Mouse (Mus musculus): Measurements from ENCODE around the gene Sh3bgrl3. TPM values are rescaled to one million over a fixed set of nuclear protein-coding genes. Genes with fewer than 3 reads are reported as not detected.
"Not testable (repeated sequence)": the region's sequence is repeated elsewhere in the genome, so short reads cannot be mapped to it uniquely, and the experiment has no call there.

Sh3bgrl3 gene
- polyA plus RNA-seq, 1 experiment from 2014 or later, result 161 TPM

GRCm38 (mm10) chr4:134157558-134157957, 29.0 kb upstream of the Sh3bgrl3 start:
- ATAC-seq (ENCODE audit: low read depth), result no peak
- WGBS (ENCODE audit: insufficient replicate concordance), result 76% methylated on average over 2 of the region's 2 CpGs
- Histone ChIP-seq H3K9ac (ENCODE audit: low read depth, low read length) (no peak overlapping the region), H3K36me3 (ENCODE audit: control insufficient read depth, insufficient read depth) (peaks cover 8% of the 10 kb centered on the region), H3K27ac (ENCODE audit: low read length) (no peak overlapping the region), H3K4me1 (ENCODE audit: control insufficient read depth, low read depth, low read length) (peaks cover 6% of the 10 kb centered on the region), H3K27me3 (ENCODE audit: control insufficient read depth, insufficient read depth, low read depth, low read length) (no peaks in the 10 kb centered on the region), H3K4me2 (ENCODE audit: low read depth, low read length) (no peak overlapping the region), H3K4me3 (ENCODE audit: low read depth, low read length) (no peak overlapping the region), H3K9me3 (replicated peaks; ENCODE audit: control insufficient read depth, low read length) (no peaks in the 10 kb centered on the region)

DNA sequence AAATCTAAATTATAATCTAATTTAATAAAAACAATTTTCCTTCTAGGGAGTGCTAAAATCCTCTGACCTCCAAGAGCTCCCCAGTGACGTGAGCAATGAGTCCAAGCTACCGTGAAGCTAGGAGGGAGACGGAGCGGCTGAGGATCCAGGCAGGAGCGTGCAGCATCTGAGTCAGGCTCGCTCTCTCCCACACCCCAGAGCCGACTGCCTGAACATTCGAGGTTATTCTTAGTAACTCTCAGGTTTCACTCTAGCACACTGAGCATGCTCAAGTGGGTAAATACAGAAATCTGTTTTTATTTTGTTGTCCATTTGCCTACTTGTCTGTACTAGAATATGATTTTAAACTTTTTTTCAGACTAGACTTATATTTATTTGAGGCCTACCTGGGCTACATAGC, 28.2 kb upstream of the Sh3bgrl3 start:
- peaks cover 6% of the 10 kb centered on the region for H3K4me1 ChIP-seq (ENCODE audit: control insufficient read depth, low read depth, low read length)
- no peak overlapping the region for H3K27ac ChIP-seq (ENCODE audit: low read length)
- no peak for ATAC-seq (ENCODE audit: low read depth)
- peaks cover 9% of the 10 kb centered on the region for H3K36me3 ChIP-seq (ENCODE audit: control insufficient read depth, insufficient read depth)
- H3K4me3 ChIP-seq (ENCODE audit: low read depth, low read length), result no peak overlapping the region
- no peaks in the 10 kb centered on the region for H3K9me3 ChIP-seq (replicated peaks; ENCODE audit: control insufficient read depth, low read length)
- no peak overlapping the region for H3K4me2 ChIP-seq (ENCODE audit: low read depth, low read length)
- no peak overlapping the region for H3K9ac ChIP-seq (ENCODE audit: low read depth, low read length)
- H3K27me3 ChIP-seq (ENCODE audit: control insufficient read depth, insufficient read depth, low read depth, low read length), result no peaks in the 10 kb centered on the region
- 85% methylated on average over 8 of the region's 8 CpGs for WGBS (ENCODE audit: insufficient replicate concordance)

- H3K27me3 ChIP-seq (ENCODE audit: control insufficient read depth, insufficient read depth, low read depth, low read length), result no peaks in the 10 kb centered on the region
- peaks cover 11% of the 10 kb centered on the region for H3K36me3 ChIP-seq (ENCODE audit: control insufficient read depth, insufficient read depth)
- H3K4me1 ChIP-seq (ENCODE audit: control insufficient read depth, low read depth, low read length), result peaks cover 6% of the 10 kb centered on the region
- 80% methylated on average over 10 of the region's 10 CpGs for whole genome bisulfite sequencing (ENCODE audit: insufficient replicate concordance)
- H3K4me2 ChIP-seq (ENCODE audit: low read depth, low read length), result no peak overlapping the region
- H3K27ac ChIP-seq (ENCODE audit: low read length), result no peak overlapping the region
- no peaks in the 10 kb centered on the region for H3K9me3 ChIP-seq (replicated peaks; ENCODE audit: control insufficient read depth, low read length)
- no peak for ATAC-seq (ENCODE audit: low read depth)
- no peak overlapping the region for H3K4me3 ChIP-seq (ENCODE audit: low read depth, low read length)
- H3K9ac ChIP-seq (ENCODE audit: low read depth, low read length), result no peak overlapping the region
Measured at GRCm38 (mm10) chr4:134155961-134156465, 27.4 kb upstream of the Sh3bgrl3 start.

- H3K9ac ChIP-seq (ENCODE audit: low read depth, low read length), result no peak overlapping the region
- no peak overlapping the region for H3K27ac ChIP-seq (ENCODE audit: low read length)
- no peak overlapping the region for H3K4me3 ChIP-seq (ENCODE audit: low read depth, low read length)
- ATAC-seq (ENCODE audit: low read depth), result no peak
- H3K9me3 ChIP-seq (replicated peaks; ENCODE audit: control insufficient read depth, low read length), result no peaks in the 10 kb centered on the region
- H3K4me1 ChIP-seq (ENCODE audit: control insufficient read depth, low read depth, low read length), result peaks cover 6% of the 10 kb centered on the region
- peaks cover 11% of the 10 kb centered on the region for H3K36me3 ChIP-seq (ENCODE audit: control insufficient read depth, insufficient read depth)
- no peak overlapping the region for H3K4me2 ChIP-seq (ENCODE audit: low read depth, low read length)
- WGBS (ENCODE audit: insufficient replicate concordance), result 79% methylated on average over 6 of the region's 6 CpGs
- no peaks in the 10 kb centered on the region for H3K27me3 ChIP-seq (ENCODE audit: control insufficient read depth, insufficient read depth, low read depth, low read length)
Measured at GRCm38 (mm10) chr4:134155531-134155930, 26.9 kb upstream of the Sh3bgrl3 start.

DNA sequence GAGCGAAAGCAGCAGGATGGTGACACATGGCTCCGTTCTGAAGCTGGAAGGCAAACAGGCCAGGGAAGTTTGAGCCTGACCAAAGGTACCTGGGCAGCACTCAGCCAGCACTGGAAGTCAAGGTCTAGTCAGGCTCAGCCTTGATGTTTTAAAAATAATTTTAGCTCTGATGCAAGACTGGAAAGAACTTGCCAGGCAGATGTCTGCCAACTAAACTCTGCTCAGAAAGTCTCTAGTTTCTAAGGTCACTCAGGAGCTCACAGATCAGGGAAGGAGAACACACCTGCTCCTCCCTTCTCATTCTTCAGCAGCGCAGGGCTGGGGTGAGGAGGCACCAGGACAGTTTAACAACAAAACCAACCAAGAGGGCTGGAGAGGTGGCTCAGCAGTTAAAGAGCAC, 25.8 kb upstream of the Sh3bgrl3 start:
- WGBS (ENCODE audit: insufficient replicate concordance), result 90% methylated on average over 3 of the region's 3 CpGs
- Histone ChIP-seq H3K4me2 (ENCODE audit: low read depth, low read length) (no peak overlapping the region), H3K36me3 (ENCODE audit: control insufficient read depth, insufficient read depth) (peaks cover 14% of the 10 kb centered on the region), H3K9ac (ENCODE audit: low read depth, low read length) (no peak overlapping the region), H3K27ac (ENCODE audit: low read length) (no peak overlapping the region), H3K27me3 (ENCODE audit: control insufficient read depth, insufficient read depth, low read depth, low read length) (no peaks in the 10 kb centered on the region), H3K9me3 (replicated peaks; ENCODE audit: control insufficient read depth, low read length) (no peaks in the 10 kb centered on the region), H3K4me3 (ENCODE audit: low read depth, low read length) (no peak overlapping the region), H3K4me1 (ENCODE audit: control insufficient read depth, low read depth, low read length) (peaks cover 6% of the 10 kb centered on the region)
- ATAC-seq (ENCODE audit: low read depth), result no peak

DNA sequence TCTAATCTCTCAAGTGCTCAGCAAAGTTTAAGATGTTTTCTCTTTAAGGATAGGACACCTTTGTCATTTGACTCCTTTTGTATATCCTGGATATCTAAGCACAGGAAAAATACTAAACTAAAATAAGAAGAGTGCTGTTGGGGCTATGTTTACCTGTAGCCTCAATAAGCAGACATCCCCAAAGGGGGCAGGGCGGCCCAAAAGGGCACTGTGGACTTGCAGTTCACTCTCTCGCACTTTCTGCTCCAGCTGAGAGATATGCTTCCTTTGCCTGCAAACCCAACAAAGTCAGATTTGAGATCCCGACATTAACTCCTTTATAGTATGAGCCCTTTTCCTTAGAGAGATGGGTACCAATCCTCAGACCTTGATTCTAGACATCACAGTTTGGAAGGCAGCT, 25.1 kb upstream of the Sh3bgrl3 start:
- ATAC-seq (ENCODE audit: low read depth), result no peak

DNA sequence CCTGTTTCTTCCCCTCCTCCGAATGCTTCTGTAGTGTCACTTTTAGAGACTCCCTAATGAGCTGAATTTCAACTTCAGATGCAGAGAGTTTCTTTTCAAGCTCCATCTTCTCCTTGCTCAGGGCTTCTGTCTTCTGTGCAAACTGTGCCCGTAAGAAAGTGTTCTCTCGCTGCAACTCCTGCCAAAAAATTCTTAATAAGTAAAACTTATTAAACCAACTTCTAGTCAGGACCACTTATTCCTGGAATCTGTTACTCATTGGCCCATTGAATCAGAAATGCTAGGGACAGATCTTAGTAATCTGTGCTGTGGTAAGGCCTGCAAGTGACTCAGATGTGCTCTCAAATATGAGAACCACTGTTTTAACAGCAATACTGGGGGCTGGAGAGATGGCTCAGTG, 23.5 kb upstream of the Sh3bgrl3 start:
- H3K9me3 ChIP-seq (replicated peaks; ENCODE audit: control insufficient read depth, low read length), result no peaks in the 10 kb centered on the region
- H3K36me3 ChIP-seq (ENCODE audit: control insufficient read depth, insufficient read depth), result peaks cover 23% of the 10 kb centered on the region
- no peak for ATAC-seq (ENCODE audit: low read depth)
- H3K27me3 ChIP-seq (ENCODE audit: control insufficient read depth, insufficient read depth, low read depth, low read length), result no peaks in the 10 kb centered on the region
- H3K9ac ChIP-seq (ENCODE audit: low read depth, low read length), result no peak overlapping the region
- H3K4me1 ChIP-seq (ENCODE audit: control insufficient read depth, low read depth, low read length), result no peaks in the 10 kb centered on the region
- no peak overlapping the region for H3K27ac ChIP-seq (ENCODE audit: low read length)
- no peak overlapping the region for H3K4me3 ChIP-seq (ENCODE audit: low read depth, low read length)
- 87% methylated on average over 3 of the region's 3 CpGs for WGBS (ENCODE audit: insufficient replicate concordance)
- no peak overlapping the region for H3K4me2 ChIP-seq (ENCODE audit: low read depth, low read length)

More for the DNA sequence above, 25.1 kb upstream of the Sh3bgrl3 start:
- H3K9ac ChIP-seq (ENCODE audit: low read depth, low read length), result no peak overlapping the region
- no peaks in the 10 kb centered on the region; the same call in 1 of the 2 replicates for H3K4me1 ChIP-seq (ENCODE audit: control insufficient read depth, low read depth, low read length)
- peaks cover 14% of the 10 kb centered on the region for H3K36me3 ChIP-seq (ENCODE audit: control insufficient read depth, insufficient read depth)
- H3K4me2 ChIP-seq (ENCODE audit: low read depth, low read length), result no peak overlapping the region
- H3K9me3 ChIP-seq (replicated peaks; ENCODE audit: control insufficient read depth, low read length), result no peaks in the 10 kb centered on the region
- H3K27ac ChIP-seq (ENCODE audit: low read length), result no peak overlapping the region
- WGBS (ENCODE audit: insufficient replicate concordance), result 83% methylated on average over 3 of the region's 3 CpGs
- H3K27me3 ChIP-seq (ENCODE audit: control insufficient read depth, insufficient read depth, low read depth, low read length), result no peaks in the 10 kb centered on the region
- no peak overlapping the region for H3K4me3 ChIP-seq (ENCODE audit: low read depth, low read length)

DNA sequence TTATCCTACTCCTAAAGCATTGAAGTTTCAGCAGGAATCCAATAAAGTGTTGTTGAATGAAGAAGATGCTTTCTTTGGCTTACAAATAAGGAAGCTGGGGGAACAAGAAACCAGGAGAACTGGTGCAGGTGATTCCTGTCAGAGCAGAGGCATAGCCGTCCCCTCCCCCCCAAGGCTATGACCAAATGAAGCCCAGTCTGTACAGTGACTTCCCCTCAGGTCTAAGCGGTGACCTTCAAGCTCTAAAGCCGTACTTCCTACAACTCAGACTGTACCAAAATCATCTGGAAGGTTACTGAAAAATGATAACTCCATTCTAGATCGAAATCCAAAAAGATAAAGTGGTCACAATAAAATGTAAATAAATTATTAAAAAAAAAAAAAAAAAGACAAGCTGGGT, 20.8 kb upstream of the Sh3bgrl3 start:
- Histone ChIP-seq H3K27ac (ENCODE audit: low read length) (no peak overlapping the region), H3K4me2 (ENCODE audit: low read depth, low read length) (no peak overlapping the region), H3K9me3 (replicated peaks; ENCODE audit: control insufficient read depth, low read length) (no peaks in the 10 kb centered on the region), H3K4me1 (ENCODE audit: control insufficient read depth, low read depth, low read length) (no peaks in the 10 kb centered on the region), H3K27me3 (ENCODE audit: control insufficient read depth, insufficient read depth, low read depth, low read length) (no peaks in the 10 kb centered on the region), H3K4me3 (ENCODE audit: low read depth, low read length) (no peak overlapping the region), H3K9ac (ENCODE audit: low read depth, low read length) (no peak overlapping the region), H3K36me3 (ENCODE audit: control insufficient read depth, insufficient read depth) (peaks cover 18% of the 10 kb centered on the region)
- WGBS (ENCODE audit: insufficient replicate concordance), result 76% methylated on average over 4 of the region's 4 CpGs
- ATAC-seq (ENCODE audit: low read depth), result no peak

DNA sequence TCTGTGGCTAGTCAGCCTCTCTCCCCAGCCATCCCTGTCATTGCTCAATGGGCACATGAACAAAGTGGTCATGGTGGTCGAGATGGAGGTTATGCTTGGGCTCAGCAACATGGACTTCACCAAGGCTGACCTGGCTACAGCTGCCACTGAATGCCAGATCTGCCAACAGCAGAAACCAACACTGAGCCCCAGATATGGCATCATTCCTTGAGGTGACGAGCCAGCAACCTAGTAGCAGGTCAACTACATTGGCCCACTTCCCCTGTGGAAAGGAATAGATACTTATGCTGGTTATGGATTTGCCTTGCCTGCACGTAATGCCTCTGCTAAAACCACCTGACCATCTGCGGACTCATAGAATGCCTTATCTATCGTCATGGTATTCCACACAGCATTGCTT, 15.7 kb upstream of the Sh3bgrl3 start:
- H3K27ac ChIP-seq (ENCODE audit: low read length); H3K27me3 ChIP-seq (ENCODE audit: control insufficient read depth, insufficient read depth, low read depth, low read length); H3K9me3 ChIP-seq (replicated peaks; ENCODE audit: control insufficient read depth, low read length); H3K9ac ChIP-seq (ENCODE audit: low read depth, low read length); H3K36me3 ChIP-seq (ENCODE audit: control insufficient read depth, insufficient read depth); H3K4me3 ChIP-seq (ENCODE audit: low read depth, low read length); H3K4me2 ChIP-seq (ENCODE audit: low read depth, low read length); ATAC-seq (ENCODE audit: low read depth); H3K4me1 ChIP-seq (ENCODE audit: control insufficient read depth, low read depth, low read length): not testable (repeated sequence)
- WGBS (ENCODE audit: insufficient replicate concordance), result 80% methylated on average over 5 of the region's 5 CpGs
